Mouse (Mus musculus): ENCODE data around the gene Gm13040. TPM values are rescaled to one million over a fixed set of nuclear protein-coding genes. Genes with fewer than 3 reads are reported as not detected.
"Not testable (repeated sequence)": the region's sequence is repeated elsewhere in the genome, so short reads cannot be mapped to it uniquely, and the experiment has no call there.

The Gm13040 gene
- not detected in 2 replicates for total RNA-seq (2014; fragmentation: Nextera tagmentation)
- not detected in 2 replicates for total RNA-seq (2017)

GRCm38 (mm10) chr4:143535654-143536053 is at the start of gene Gm13040:
Gene Gm13040, plus strand, starts transcription at chr4:143535954.
- not testable (repeated sequence) for ATAC-seq (replicated peaks; ENCODE audit: poor library complexity, severe bottlenecking)

GRCm38 (mm10) chr4:143511043-143511442 is 24.7 kb upstream of the Gm13040 start, which contains the start of gene Gm13043:
Gene Gm13043, plus strand, starts transcription at chr4:143511343.
- ATAC-seq (replicated peaks; ENCODE audit: poor library complexity, severe bottlenecking), result no peak

- not testable (repeated sequence) for ATAC-seq (replicated peaks; ENCODE audit: poor library complexity, severe bottlenecking)
Observed at GRCm38 (mm10) chr4:143551400-143551799, 15.6 kb downstream of the Gm13040 start, which contains the start of the genes BC080695 and Gm13057. Gene BC080695, plus strand, starts transcription at chr4:143551700. Gene Gm13057, plus strand, starts transcription at chr4:143551709.

Other genes starting within 250 kb of the Gm13040 start
- not detected in 2 replicates for gene Pdpn, start 236.4 kb upstream of the Gm13040 start, total RNA-seq (2014; fragmentation: Nextera tagmentation)
- not detected in 2 replicates for gene Pdpn, start 236.4 kb upstream of the Gm13040 start, total RNA-seq (2017)
- gene Lrrc38, start 186.2 kb upstream of the Gm13040 start, total RNA-seq (2014; fragmentation: Nextera tagmentation), result not detected in 2 replicates
- gene Lrrc38, start 186.2 kb upstream of the Gm13040 start, total RNA-seq (2017), result not detected in 2 replicates
- gene Pramel1, start 141.5 kb upstream of the Gm13040 start, total RNA-seq (2014; fragmentation: Nextera tagmentation), result not detected in 2 replicates
- not detected in 2 replicates for gene Pramel1, start 141.5 kb upstream of the Gm13040 start, total RNA-seq (2017)
- 13.9 and 15.5 TPM in 2 replicates for gene Pramef8, start 123.5 kb upstream of the Gm13040 start, total RNA-seq (2014; fragmentation: Nextera tagmentation)
- gene Pramef8, start 123.5 kb upstream of the Gm13040 start, total RNA-seq (2017), result 8.5 and 10.4 TPM in 2 replicates
- gene Oog4, start 85.6 kb upstream of the Gm13040 start, total RNA-seq (2014; fragmentation: Nextera tagmentation), result not detected in 2 replicates
- not detected in 2 replicates for gene Oog4, start 85.6 kb upstream of the Gm13040 start, total RNA-seq (2017)
- not detected in 2 replicates for gene Gm13043, start 24.6 kb upstream of the Gm13040 start, total RNA-seq (2014; fragmentation: Nextera tagmentation)
- not detected in 2 replicates for gene Gm13043, start 24.6 kb upstream of the Gm13040 start, total RNA-seq (2017)
- gene BC080695, start 15.7 kb downstream of the Gm13040 start, total RNA-seq (2014; fragmentation: Nextera tagmentation), result not detected in 2 replicates
- not detected in 2 replicates for gene BC080695, start 15.7 kb downstream of the Gm13040 start, total RNA-seq (2017)
- not detected in 2 replicates for gene Gm13057, start 15.8 kb downstream of the Gm13040 start, total RNA-seq (2014; fragmentation: Nextera tagmentation)
- gene Gm13057, start 15.8 kb downstream of the Gm13040 start, total RNA-seq (2017), result not detected in 2 replicates
- not detected in 2 replicates for gene Gm13083, start 79.0 kb downstream of the Gm13040 start, total RNA-seq (2014; fragmentation: Nextera tagmentation)
- not detected in 2 replicates for gene Gm13083, start 79.0 kb downstream of the Gm13040 start, total RNA-seq (2017)
- gene Gm13088, start 121.3 kb downstream of the Gm13040 start, total RNA-seq (2014; fragmentation: Nextera tagmentation), result not detected in 2 replicates
- gene Gm13088, start 121.3 kb downstream of the Gm13040 start, total RNA-seq (2017), result not detected in 2 replicates
- gene Gm13089, start 166.8 kb downstream of the Gm13040 start, total RNA-seq (2014; fragmentation: Nextera tagmentation), result not detected in 2 replicates
- gene Gm13089, start 166.8 kb downstream of the Gm13040 start, total RNA-seq (2017), result not detected in 2 replicates
- not detected in 2 replicates for gene Gm13078, start 183.5 kb downstream of the Gm13040 start, total RNA-seq (2014; fragmentation: Nextera tagmentation)
- not detected in 2 replicates for gene Gm13078, start 183.5 kb downstream of the Gm13040 start, total RNA-seq (2017)

Measured in granulocyte monocyte progenitor cell, adult 5-6 weeks (primary cell).